Mouse (Mus musculus) brain, embryonic 14.5 days (tissue): ENCODE results near the gene Poglut1.

Experiments used
- CTCF ChIP-seq: fragments of 200-500 bp; IDR thresholded peaks from 2 replicates; pipeline ENCODE4 v1.5.1; 2012; ENCODE audit warnings: inconsistent platforms, mild to moderate bottlenecking, moderate library complexity, borderline replicate concordance; ENCODE audit not compliant: insufficient read depth, insufficient read length; ENCODE audit errors: extremely low read depth
- POLR2A ChIP-seq: fragments of 200-500 bp; IDR thresholded peaks from 2 replicates; pipeline ENCODE4 v1.6.1; 2012; ENCODE audit warnings: mild to moderate bottlenecking, inconsistent platforms, borderline replicate concordance; ENCODE audit not compliant: poor library complexity, insufficient read depth, insufficient read length, severe bottlenecking; ENCODE audit errors: extremely low read depth

- TF ChIP-seq CTCF, result peak; percentile 76
- no peak for TF ChIP-seq POLR2A
Observed at GRCm38 (mm10) chr16:38536544-38537146, 13.4 kb downstream of the Poglut1 start.
